Mouse (Mus musculus) G1E-ER4 (cell line): Measurements from ENCODE around the gene Psapl1. TPM values are rescaled to one million over a fixed set of nuclear protein-coding genes. Genes with fewer than 3 reads are reported as not detected.

ENCODE experiments used
- GATA1 ChIP-seq: IDR thresholded peaks from one replicate; pipeline ENCODE4 v1.8.0; 2012; ENCODE audit warnings: low read length, inconsistent platforms
- polyA plus RNA-seq: library from polyadenylated mRNA; stranded (reverse); fragments of >175 nt; gene quantifications from 2 replicates; pipeline ENCODE4 v1.2.3, GENCODE M21; 2012

Psapl1 gene
- not detected in 2 replicates for polyA plus RNA-seq

- TF ChIP-seq GATA1, result no peak
Measured at GRCm38 (mm10) chr5:36203916-36204315, at the start of gene Psapl1. Gene Psapl1 (plus strand): TSS chr5:36204021.

- TF ChIP-seq GATA1, result no peak
Measured at GRCm38 (mm10) chr5:36154879-36155485, 48.8 kb upstream of the Psapl1 start.

- TF ChIP-seq GATA1, result no peak
Measured at GRCm38 (mm10) chr5:36165424-36166302, 38.2 kb upstream of the Psapl1 start.

GRCm38 (mm10) chr5:36166346-36167013, 37.3 kb upstream of the Psapl1 start:
- no peak for TF ChIP-seq GATA1

GRCm38 (mm10) chr5:36168963-36169650, 34.7 kb upstream of the Psapl1 start:
- no peak for TF ChIP-seq GATA1

- no peak for TF ChIP-seq GATA1
Measured at GRCm38 (mm10) chr5:36174569-36175115, 29.2 kb upstream of the Psapl1 start.

GRCm38 (mm10) chr5:36176409-36176808, 27.4 kb upstream of the Psapl1 start:
- TF ChIP-seq GATA1, result no peak

- no peak for TF ChIP-seq GATA1
Measured at GRCm38 (mm10) chr5:36176873-36177272, 26.9 kb upstream of the Psapl1 start.

GRCm38 (mm10) chr5:36178215-36178614, 25.6 kb upstream of the Psapl1 start:
- no peak for TF ChIP-seq GATA1

- TF ChIP-seq GATA1, result no peak
Measured at GRCm38 (mm10) chr5:36178785-36179184, 25.0 kb upstream of the Psapl1 start.

- no peak for TF ChIP-seq GATA1
Measured at GRCm38 (mm10) chr5:36179708-36180107, 24.1 kb upstream of the Psapl1 start.

- no peak for TF ChIP-seq GATA1
Measured at GRCm38 (mm10) chr5:36182326-36182725, 21.5 kb upstream of the Psapl1 start.

- TF ChIP-seq GATA1, result no peak
Measured at GRCm38 (mm10) chr5:36186294-36187053, 17.3 kb upstream of the Psapl1 start.

- no peak for TF ChIP-seq GATA1
Measured at GRCm38 (mm10) chr5:36188310-36188709, 15.5 kb upstream of the Psapl1 start.

GRCm38 (mm10) chr5:36191285-36191684, 12.5 kb upstream of the Psapl1 start:
- no peak for TF ChIP-seq GATA1
